Mouse (Mus musculus) MEL (cell line): ENCODE measurements at regions not wholly inside any gene's neighbourhood (a gene's known extent, or its start where the extent isn't known, plus 50 kb on each side); places are given as distances from the start of the nearest gene placed in this dataset.

Experiments
- CHD1 ChIP-seq: IDR thresholded peaks from 2 replicates; pipeline ENCODE4 v1.6.1; 2012; ENCODE audit warnings: low read depth, mild to moderate bottlenecking, inconsistent platforms, low read length, improper control_type of control experiment
- CTCF ChIP-seq, 3 experiments: IDR thresholded peaks in 2 of 3; conservative IDR thresholded peaks in 1 of 3; 2 replicates each; pipeline ENCODE4 v1.5.1; 2011 to 2012; ENCODE audit warnings: low read length in 3 of 3, low read depth in 2 of 3, mild to moderate bottlenecking in 2 of 3, improper control_type of control experiment in 1 of 3, inconsistent platforms in 1 of 3, mixed read lengths in 1 of 3, moderate library complexity in 1 of 3; ENCODE audit not compliant: control insufficient read depth in 1 of 3, insufficient read depth in 1 of 3, poor library complexity in 1 of 3, severe bottlenecking in 1 of 3
- ELF1 ChIP-seq: IDR thresholded peaks from 2 replicates; pipeline ENCODE4 v1.6.1; 2014; ENCODE audit warnings: low read depth, mild to moderate bottlenecking, inconsistent platforms, low read length, improper control_type of control experiment, moderate library complexity
- ETS1 ChIP-seq: IDR thresholded peaks from 2 replicates; pipeline ENCODE4 v1.6.1; 2012; ENCODE audit warnings: low read depth, mild to moderate bottlenecking, inconsistent platforms, low read length, improper control_type of control experiment, moderate library complexity
- POLR2A ChIP-seq, 2 experiments: IDR thresholded peaks; 2 replicates each; pipeline ENCODE4 v1.6.1; 2011 to 2012; ENCODE audit warnings: low read length in 2 of 2, mild to moderate bottlenecking in 2 of 2, control low read depth in 1 of 2, improper control_type of control experiment in 1 of 2, low read depth in 1 of 2, moderate library complexity in 1 of 2; ENCODE audit not compliant: control insufficient read depth in 1 of 2, insufficient read depth in 1 of 2, poor library complexity in 1 of 2
- RAD21 ChIP-seq: IDR thresholded peaks from 2 replicates; pipeline ENCODE4 v1.6.1; 2011; ENCODE audit warnings: mild to moderate bottlenecking, low read depth, low read length, improper control_type of control experiment
- TCF12 ChIP-seq: IDR thresholded peaks from 2 replicates; pipeline ENCODE4 v1.6.1; 2014; ENCODE audit warnings: low read depth, mild to moderate bottlenecking, inconsistent platforms, low read length, improper control_type of control experiment, moderate library complexity
- ZKSCAN1 ChIP-seq: IDR thresholded peaks from 2 replicates; pipeline ENCODE4 v1.6.1; 2012; ENCODE audit warnings: low read depth, mild to moderate bottlenecking, inconsistent platforms, low read length, improper control_type of control experiment, moderate library complexity
- ZMIZ1 ChIP-seq: IDR thresholded peaks from 2 replicates; pipeline ENCODE4 v1.6.1; 2012; ENCODE audit warnings: low read depth, mild to moderate bottlenecking, inconsistent platforms, low read length, improper control_type of control experiment, moderate library complexity

DNA sequence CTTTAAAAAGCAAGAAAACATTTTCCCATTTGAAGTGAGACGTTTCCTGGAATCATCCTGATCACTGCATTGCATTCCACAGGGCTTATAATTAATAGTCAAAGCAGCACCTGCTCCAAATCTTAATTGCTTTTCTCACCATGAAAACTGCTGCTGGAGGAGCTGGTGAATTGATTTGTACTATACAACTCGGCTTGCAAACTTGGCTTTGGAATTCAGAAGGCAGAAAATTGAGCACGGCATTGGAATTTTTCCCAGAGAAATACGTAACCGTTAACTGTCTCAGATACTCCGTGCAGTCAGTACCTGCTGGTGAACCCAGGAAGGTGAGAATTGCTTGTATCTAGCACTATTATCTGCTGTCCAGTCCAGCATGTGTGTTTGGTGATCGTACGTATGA, 249.3 kb downstream of the Gm19410 start:
- TF ChIP-seq POLR2A (IDR thresholded peaks at IDR 0.05; ENCODE audit: control insufficient read depth in 1 of 2, insufficient read depth in 1 of 2, low read depth in 1 of 2, low read length in 2 of 2, poor library complexity in 1 of 2) (no peak), CHD1 (no peak), ZMIZ1 (no peak), ZKSCAN1 (no peak), CTCF (IDR thresholded peaks at IDR 0.05 in 2 of 3, conservative IDR thresholded peaks at IDR 0.05 in 1 of 3; ENCODE audit: control insufficient read depth in 1 of 3, insufficient read depth in 1 of 3, low read depth in 2 of 3, low read length in 3 of 3, poor library complexity in 1 of 3, severe bottlenecking in 1 of 3) (no peak), ETS1 (no peak), ELF1 (no peak), TCF12 (no peak), RAD21 (no peak)
